Mouse (Mus musculus) stomach, embryonic 16.5 days (tissue): ENCODE measurements at regions not wholly inside any gene's neighbourhood (a gene's known extent, or its start where the extent isn't known, plus 50 kb on each side); places are given as distances from the start of the nearest gene placed in this dataset.

ENCODE experiments used
- ATAC-seq: fragments of 200-750 bp; cut with Nextera tagmentation; 2 replicates; pipeline ENCODE4 v1.8.0; 2017; ENCODE audit warnings: moderate number of reproducible peaks, moderate TSS enrichment; ENCODE audit not compliant: insufficient read depth, low FRiP score
- H3K27ac ChIP-seq: fragments of 300-500 bp; sonication (generic); 2 replicates; pipeline ENCODE4 v1.5.1; 2014; ENCODE audit warnings: low read length
- H3K27me3 ChIP-seq: fragments of 300-500 bp; sonication (generic); 2 replicates; pipeline ENCODE4 v1.6.1; 2014; ENCODE audit warnings: low read length, control low read depth, mixed read lengths; ENCODE audit not compliant: control insufficient read depth, insufficient read depth
- H3K36me3 ChIP-seq: fragments of 300-500 bp; sonication (generic); 2 replicates; pipeline ENCODE4 v1.6.1; 2014; ENCODE audit warnings: low read length; ENCODE audit not compliant: control insufficient read depth, insufficient read depth
- H3K4me1 ChIP-seq: fragments of 300-500 bp; sonication (generic); 2 replicates; pipeline ENCODE4 v1.6.1; 2014; ENCODE audit warnings: low read length, control low read depth, mixed read lengths; ENCODE audit not compliant: control insufficient read depth, insufficient read depth
- H3K4me2 ChIP-seq: fragments of 300-500 bp; sonication (generic); 2 replicates; pipeline ENCODE4 v1.6.1; 2014; ENCODE audit warnings: low read depth, low read length, mixed read lengths
- H3K4me3 ChIP-seq: fragments of 300-500 bp; sonication (generic); replicated peaks from 2 replicates; pipeline ENCODE4 v1.5.1; 2014; ENCODE audit warnings: mild to moderate bottlenecking, low read length
- H3K9ac ChIP-seq: fragments of 300-500 bp; sonication (generic); 2 replicates; pipeline ENCODE4 v1.6.1; 2014; ENCODE audit warnings: low read length
- H3K9me3 ChIP-seq: fragments of 300-500 bp; sonication (generic); replicated peaks from 2 replicates; pipeline ENCODE4 v1.6.1; 2016; ENCODE audit warnings: low read length, control low read depth; ENCODE audit not compliant: control insufficient read depth
- WGBS: fragments of 180-500 bp; shearing (Covaris S2); extraction: QIAGEN DNeasy Blood & Tissue Kit; methylation state at CpG from one replicate; pipeline ENCODE4 v1.1.7; 2014; 5-methylcytosine and 5-hydroxymethylcytosine counted together

GRCm38 (mm10) chr8:57191153-57191552 lies 129.6 kb upstream of the Hand2 start:
- no peak for ATAC-seq
- no peak overlapping the region for H3K4me3 ChIP-seq
- no peaks in the 10 kb centered on the region for H3K36me3 ChIP-seq
- no peak overlapping the region for H3K4me2 ChIP-seq
- 59% methylated on average over 2 of the region's 2 CpGs for WGBS
- H3K9me3 ChIP-seq = no peaks in the 10 kb centered on the region
- H3K27ac ChIP-seq = no peak overlapping the region
- H3K9ac ChIP-seq = no peak overlapping the region
- no peaks in the 10 kb centered on the region for H3K27me3 ChIP-seq
- no peaks in the 10 kb centered on the region for H3K4me1 ChIP-seq

- H3K4me3 ChIP-seq = no peak overlapping the region
- no peaks in the 10 kb centered on the region for H3K27me3 ChIP-seq
- WGBS = 87% methylated on average over 8 of the region's 8 CpGs
- no peaks in the 10 kb centered on the region for H3K36me3 ChIP-seq
- no peak for ATAC-seq
- H3K9me3 ChIP-seq = no peaks in the 10 kb centered on the region
- no peak overlapping the region for H3K4me2 ChIP-seq
- no peak overlapping the region for H3K9ac ChIP-seq
- H3K27ac ChIP-seq = no peak overlapping the region
- no peaks in the 10 kb centered on the region for H3K4me1 ChIP-seq
Measured at GRCm38 (mm10) chr8:57200280-57200679, 120.5 kb upstream of the Hand2 start.

- H3K4me1 ChIP-seq = no peaks in the 10 kb centered on the region
- no peak overlapping the region for H3K27ac ChIP-seq
- no peaks in the 10 kb centered on the region for H3K9me3 ChIP-seq
- H3K36me3 ChIP-seq = no peaks in the 10 kb centered on the region
- no peak for ATAC-seq
- no peak overlapping the region for H3K4me3 ChIP-seq
- WGBS = 80% methylated on average over 6 of the region's 6 CpGs
- no peaks in the 10 kb centered on the region for H3K27me3 ChIP-seq
- no peak overlapping the region for H3K9ac ChIP-seq
- H3K4me2 ChIP-seq = no peak overlapping the region
Measured at GRCm38 (mm10) chr8:57209584-57209983, 111.2 kb upstream of the Hand2 start.

- no peaks in the 10 kb centered on the region for H3K27me3 ChIP-seq
- no peak overlapping the region for H3K9ac ChIP-seq
- no peak overlapping the region; the same call in 1 of the 2 replicates for H3K27ac ChIP-seq
- H3K4me1 ChIP-seq = no peaks in the 10 kb centered on the region
- ATAC-seq = no peak
- no peak overlapping the region for H3K4me3 ChIP-seq
- no peak overlapping the region for H3K4me2 ChIP-seq
- 41% methylated on average over 5 of the region's 5 CpGs for WGBS
- H3K36me3 ChIP-seq = no peaks in the 10 kb centered on the region
- no peaks in the 10 kb centered on the region for H3K9me3 ChIP-seq
Measured at GRCm38 (mm10) chr8:57213066-57213465, 107.7 kb upstream of the Hand2 start.

GRCm38 (mm10) chr8:57213982-57214930 lies 106.5 kb upstream of the Hand2 start:
- Histone ChIP-seq H3K9ac (no peak overlapping the region), H3K4me3 (peak overlapping the region; percentile 12), H3K27me3 (no peaks in the 10 kb centered on the region), H3K4me2 (peak overlapping the region; percentile 49), H3K36me3 (no peaks in the 10 kb centered on the region), H3K4me1 (no peaks in the 10 kb centered on the region), H3K9me3 (no peaks in the 10 kb centered on the region), H3K27ac (peak overlapping the region; percentile 56; the same call in 1 of the 2 replicates)
- ATAC-seq = peak; percentile 78; the same call in 1 of the 2 replicates
- WGBS = 33% methylated on average over 31 of the region's 31 CpGs

- 62% methylated on average over 4 of the region's 4 CpGs for WGBS
- H3K36me3 ChIP-seq = no peaks in the 10 kb centered on the region
- H3K27me3 ChIP-seq = no peaks in the 10 kb centered on the region
- no peaks in the 10 kb centered on the region for H3K4me1 ChIP-seq
- H3K9me3 ChIP-seq = no peaks in the 10 kb centered on the region
- H3K4me3 ChIP-seq = no peak overlapping the region
- no peak overlapping the region for H3K4me2 ChIP-seq
- H3K27ac ChIP-seq = no peak overlapping the region
- peak; percentile 90; the same call in 1 of the 2 replicates for ATAC-seq
- H3K9ac ChIP-seq = no peak overlapping the region
Measured at GRCm38 (mm10) chr8:57230594-57230993, 90.2 kb upstream of the Hand2 start.

- Histone ChIP-seq H3K4me3 (no peak overlapping the region), H3K9ac (no peak overlapping the region), H3K4me1 (no peaks in the 10 kb centered on the region), H3K36me3 (no peaks in the 10 kb centered on the region), H3K27me3 (no peaks in the 10 kb centered on the region), H3K27ac (no peak overlapping the region), H3K4me2 (no peak overlapping the region), H3K9me3 (no peaks in the 10 kb centered on the region)
- no peak for ATAC-seq
- WGBS = 80% methylated on average over 2 of the region's 2 CpGs
Measured at GRCm38 (mm10) chr8:57242301-57242700, 78.5 kb upstream of the Hand2 start.

- Histone ChIP-seq H3K4me3 (no peak overlapping the region), H3K27ac (no peak overlapping the region), H3K9me3 (no peaks in the 10 kb centered on the region), H3K36me3 (no peaks in the 10 kb centered on the region), H3K4me1 (no peaks in the 10 kb centered on the region), H3K27me3 (no peaks in the 10 kb centered on the region), H3K4me2 (no peak overlapping the region), H3K9ac (no peak overlapping the region)
- WGBS = 61% methylated on average over 5 of the region's 5 CpGs
- no peak for ATAC-seq
Measured at GRCm38 (mm10) chr8:57249061-57249460, 71.7 kb upstream of the Hand2 start.
